Mouse (Mus musculus): ENCODE results near the gene BC030499.

The BC030499 gene

GRCm38 (mm10) chr11:78305272-78305671, 14.6 kb downstream of the BC030499 start:
- in situ Hi-C loops (cut with MboI) = no loop called here

- in situ Hi-C loops (cut with MboI) = no loop called here
These were observed 20.3 kb downstream of the BC030499 start for GRCm38 (mm10) chr11:78310861-78311511.

GRCm38 (mm10) chr11:78313662-78314061, 23.0 kb downstream of the BC030499 start:
- in situ Hi-C loops (cut with MboI) = no loop called here

GRCm38 (mm10) chr11:78318411-78318810, 27.8 kb downstream of the BC030499 start:
- in situ Hi-C loops (cut with MboI) = no loop called here

DNA sequence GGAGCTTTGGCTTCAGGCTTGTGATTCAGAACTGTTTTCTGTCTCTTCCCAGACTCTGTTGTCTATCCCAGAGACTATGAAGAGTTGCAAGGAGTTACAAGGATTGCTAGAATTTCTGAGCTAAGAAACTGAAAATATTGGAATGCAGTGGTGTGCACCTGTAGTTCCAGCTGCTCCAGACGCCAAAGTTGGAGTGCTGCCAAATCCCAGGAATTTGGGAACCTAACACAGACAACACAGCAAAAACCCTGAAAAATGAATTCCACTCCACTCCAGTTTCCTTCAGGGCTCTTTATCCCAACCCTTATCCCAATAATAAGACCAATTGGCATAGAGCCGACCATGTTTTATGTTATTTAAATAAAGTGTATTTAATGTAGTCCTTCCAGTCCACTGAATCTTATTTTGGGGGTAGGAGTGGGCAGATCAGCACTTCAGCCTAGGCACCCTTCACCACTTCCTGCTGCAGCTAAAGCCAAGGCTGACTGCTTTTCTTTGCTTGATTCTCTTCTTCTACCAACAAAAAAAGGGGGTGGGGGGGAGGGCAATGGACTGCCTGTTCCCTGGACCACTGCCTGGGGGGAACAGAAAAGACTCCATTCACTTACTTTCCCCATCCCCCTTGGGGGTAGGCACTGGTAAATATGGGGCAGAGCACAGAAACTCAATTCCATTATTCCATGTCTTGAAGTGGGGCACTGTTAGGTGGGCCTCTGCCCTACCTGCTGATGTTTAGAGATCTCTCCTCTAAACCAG, 31.6 kb downstream of the BC030499 start:
- in situ Hi-C loops (cut with MboI) = no loop called here

DNA sequence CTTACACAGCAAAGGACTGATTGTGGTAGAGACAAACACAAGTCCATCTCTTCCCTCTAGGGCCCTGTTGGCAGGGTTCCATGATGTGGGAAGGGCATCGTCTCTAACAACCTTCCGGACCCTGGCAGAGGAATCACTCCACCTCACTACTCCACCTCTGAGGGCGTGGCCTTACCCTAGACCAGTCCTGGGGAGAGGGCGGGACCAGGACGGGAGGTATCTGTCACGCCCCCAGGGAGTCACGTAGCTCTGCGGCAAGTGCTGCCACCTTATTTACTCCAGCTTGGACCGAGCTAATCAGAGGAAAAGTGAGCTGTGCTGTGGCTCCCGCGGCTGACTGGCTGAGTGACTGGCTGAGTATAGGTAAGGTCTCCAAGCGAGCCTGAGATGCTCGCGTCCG, 32.2 kb downstream of the BC030499 start, which contains the start of gene Aldoc:
TSS of gene Aldoc (plus strand) at position 109 of the 400 bp plus-strand sequence.
- in situ Hi-C loops (cut with MboI) = no loop called here

DNA sequence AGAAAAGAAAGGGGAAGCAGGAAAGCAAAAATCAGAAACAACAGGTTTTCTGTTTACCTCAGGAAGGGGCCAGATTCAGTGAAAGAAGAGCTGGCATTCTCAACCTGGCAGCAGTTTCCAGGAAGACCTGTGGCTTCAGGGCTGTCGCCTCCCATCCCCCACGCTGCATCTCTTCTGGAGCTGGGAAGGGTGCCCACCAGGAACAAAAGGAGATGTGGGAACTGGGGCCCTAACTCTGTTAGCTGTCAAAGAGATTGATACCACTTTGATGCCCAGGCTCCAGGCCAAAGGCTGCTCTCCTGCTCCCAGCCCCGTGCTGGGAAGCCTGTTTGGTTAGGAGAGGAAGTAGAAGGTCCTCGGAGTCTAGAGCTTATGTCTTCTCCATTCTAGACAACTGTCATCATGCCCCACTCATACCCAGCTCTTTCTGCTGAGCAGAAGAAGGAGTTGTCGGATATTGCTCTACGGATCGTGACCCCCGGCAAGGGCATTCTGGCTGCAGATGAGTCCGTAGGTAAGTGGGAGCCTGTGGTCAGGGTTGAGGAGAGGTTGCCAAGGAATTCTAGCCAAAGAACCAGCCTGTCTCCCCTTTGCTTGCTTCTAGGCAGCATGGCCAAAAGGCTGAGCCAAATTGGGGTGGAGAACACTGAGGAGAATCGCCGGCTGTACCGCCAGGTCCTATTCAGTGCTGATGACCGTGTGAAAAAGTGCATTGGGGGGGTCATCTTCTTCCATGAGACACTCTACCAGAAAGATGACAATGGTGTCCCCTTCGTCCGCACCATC, 33.6 kb downstream of the BC030499 start:
- in situ Hi-C loops (cut with MboI) = no loop called here

DNA sequence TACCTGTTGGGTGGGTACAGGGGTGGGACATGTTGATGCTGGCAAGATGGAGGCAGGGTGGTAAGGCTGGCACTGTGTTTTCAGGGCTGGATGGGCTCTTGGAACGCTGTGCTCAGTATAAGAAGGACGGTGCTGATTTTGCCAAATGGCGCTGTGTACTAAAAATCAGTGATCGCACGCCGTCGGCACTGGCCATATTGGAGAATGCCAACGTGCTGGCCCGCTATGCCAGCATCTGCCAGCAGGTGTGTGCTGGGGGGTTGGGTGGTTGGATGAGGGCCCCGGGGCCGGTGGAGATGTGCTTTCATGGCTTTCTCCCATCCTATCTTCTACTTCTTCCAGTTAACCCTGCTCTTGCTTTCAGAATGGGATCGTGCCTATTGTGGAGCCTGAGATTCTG, 34.3 kb downstream of the BC030499 start:
- in situ Hi-C loops (cut with MboI) = no loop called here

- in situ Hi-C loops (cut with MboI) = no loop called here
These were observed 36.6 kb downstream of the BC030499 start for GRCm38 (mm10) chr11:78327215-78327614.

DNA sequence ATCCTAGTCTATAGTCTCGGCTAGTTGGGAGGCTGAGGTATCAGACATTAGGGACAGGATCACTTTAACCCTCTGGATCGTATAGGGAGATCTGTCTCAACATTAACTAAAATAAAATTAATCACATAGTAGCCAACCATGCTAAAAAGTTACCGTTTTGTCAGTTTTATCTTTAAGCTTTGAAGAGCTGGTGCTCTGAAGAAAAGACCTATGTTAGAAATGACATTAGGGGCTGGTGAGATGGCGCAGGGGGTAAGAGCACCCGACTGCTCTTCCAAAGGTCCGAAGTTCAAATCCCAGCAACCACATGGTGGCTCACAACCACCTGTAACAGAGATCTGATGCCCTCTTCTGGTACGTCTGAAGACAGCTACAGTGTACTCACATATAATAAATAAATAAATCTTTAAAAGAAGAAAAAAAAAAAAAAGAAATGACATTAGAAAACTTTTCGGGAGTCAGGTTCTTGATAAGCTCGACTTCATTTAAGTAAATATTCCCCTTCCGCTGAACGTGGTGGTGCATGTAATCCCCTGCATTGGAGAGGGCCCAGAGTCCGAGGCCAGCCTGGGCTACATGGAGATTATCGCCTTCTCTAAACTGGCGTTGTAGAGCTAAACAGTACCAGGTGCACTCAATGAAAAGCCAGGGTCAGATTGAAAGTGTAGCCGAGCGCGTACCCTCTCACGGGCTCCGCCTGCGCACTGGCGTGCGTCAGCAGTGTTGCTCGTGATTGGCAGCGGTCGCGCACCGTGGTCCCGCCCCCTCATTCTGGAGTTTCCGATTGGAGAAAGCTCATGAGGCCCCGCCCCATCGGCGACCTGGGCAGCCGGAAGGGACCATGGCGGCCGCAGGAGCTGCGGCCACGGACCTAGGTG, 37.2 kb downstream of the BC030499 start, which contains the start of gene Pigs:
TSS of gene Pigs (plus strand) at position 782 of the 878 bp plus-strand sequence.
- in situ Hi-C loops (cut with MboI) = no loop called here

- in situ Hi-C loops (cut with MboI) = no loop called here
These were observed 37.9 kb downstream of the BC030499 start for GRCm38 (mm10) chr11:78328512-78329056.

DNA sequence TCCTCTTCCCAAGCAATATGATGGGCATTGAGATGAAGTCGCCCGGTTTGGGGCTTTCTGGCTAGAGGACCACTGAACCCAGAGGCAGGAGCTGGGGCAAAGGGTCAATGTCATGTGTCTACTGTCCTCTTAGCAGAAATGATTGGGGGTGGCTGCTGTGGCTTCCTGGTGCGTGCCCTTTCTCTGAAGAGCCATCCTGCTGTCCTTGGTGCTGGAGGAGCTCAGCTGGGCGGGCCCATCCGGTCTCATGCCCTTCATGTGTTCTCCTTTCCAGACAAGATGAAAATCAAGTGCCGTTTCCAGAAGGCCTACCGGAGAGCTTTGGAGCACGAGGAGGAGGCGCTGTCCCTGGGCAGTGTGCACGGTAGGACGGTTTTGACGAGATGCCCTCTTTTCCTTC, 42.0 kb downstream of the BC030499 start:
- in situ Hi-C loops (cut with MboI) = no loop called here

DNA sequence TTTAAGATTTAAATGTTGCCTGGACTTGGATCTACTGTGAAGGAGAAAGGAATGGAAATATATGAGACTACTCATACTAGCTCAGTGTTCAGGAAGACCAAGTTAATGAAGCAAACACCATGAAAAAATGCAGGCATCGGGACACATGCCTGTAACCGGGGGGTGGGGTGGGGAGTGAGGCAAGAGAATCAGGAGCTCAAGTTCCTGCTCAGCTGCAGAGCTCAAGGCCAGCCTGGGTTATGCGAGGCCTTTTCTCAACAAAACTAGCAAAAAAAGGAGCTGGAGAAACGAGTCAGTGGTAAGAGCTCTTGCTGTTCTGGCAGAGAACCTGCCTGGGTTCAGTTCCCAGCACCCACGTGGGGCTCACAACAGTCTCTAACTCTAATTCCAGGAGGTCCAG, 43.4 kb downstream of the BC030499 start:
- in situ Hi-C loops (cut with MboI) = no loop called here

DNA sequence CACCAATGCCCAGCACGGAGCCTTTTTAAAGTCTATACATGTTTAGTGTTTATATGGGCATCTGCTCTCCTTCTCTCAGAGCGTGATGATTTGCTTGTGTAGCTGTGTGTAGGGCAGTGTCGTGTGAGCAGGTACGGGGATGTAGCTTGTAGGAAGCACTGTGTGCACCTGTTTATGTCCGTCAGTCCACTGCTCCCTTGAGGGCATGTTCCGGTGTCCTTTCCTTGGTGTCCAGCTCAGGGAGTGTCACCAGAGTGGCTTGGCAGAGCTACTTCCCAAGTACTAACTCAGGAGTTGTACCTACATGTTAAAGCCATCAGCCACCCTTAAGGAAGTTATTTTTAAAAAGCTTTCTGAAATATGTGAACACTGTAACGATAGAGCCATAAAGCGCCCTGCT, 46.4 kb downstream of the BC030499 start:
- in situ Hi-C loops (cut with MboI) = no loop called here

DNA sequence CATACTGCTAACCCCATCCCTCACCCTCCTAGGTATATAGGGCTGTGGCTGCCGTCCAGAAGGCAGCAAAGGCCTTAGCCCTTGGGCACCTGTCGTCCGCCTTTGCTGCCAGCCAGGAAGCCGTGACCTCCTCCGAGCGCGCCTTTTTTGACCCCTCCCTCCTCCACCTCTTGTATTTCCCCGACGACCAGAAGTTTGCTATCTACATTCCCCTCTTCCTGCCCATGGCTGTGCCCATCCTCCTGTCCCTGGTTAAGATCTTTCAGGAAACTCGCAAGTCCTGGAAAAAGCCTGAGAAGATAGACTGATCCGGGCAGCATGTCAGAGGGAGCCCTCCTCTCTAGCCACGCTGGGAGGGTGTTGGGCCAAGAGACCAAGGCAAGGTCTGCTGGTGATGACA, 51.1 kb downstream of the BC030499 start:
- in situ Hi-C loops (cut with MboI) = no loop called here

DNA sequence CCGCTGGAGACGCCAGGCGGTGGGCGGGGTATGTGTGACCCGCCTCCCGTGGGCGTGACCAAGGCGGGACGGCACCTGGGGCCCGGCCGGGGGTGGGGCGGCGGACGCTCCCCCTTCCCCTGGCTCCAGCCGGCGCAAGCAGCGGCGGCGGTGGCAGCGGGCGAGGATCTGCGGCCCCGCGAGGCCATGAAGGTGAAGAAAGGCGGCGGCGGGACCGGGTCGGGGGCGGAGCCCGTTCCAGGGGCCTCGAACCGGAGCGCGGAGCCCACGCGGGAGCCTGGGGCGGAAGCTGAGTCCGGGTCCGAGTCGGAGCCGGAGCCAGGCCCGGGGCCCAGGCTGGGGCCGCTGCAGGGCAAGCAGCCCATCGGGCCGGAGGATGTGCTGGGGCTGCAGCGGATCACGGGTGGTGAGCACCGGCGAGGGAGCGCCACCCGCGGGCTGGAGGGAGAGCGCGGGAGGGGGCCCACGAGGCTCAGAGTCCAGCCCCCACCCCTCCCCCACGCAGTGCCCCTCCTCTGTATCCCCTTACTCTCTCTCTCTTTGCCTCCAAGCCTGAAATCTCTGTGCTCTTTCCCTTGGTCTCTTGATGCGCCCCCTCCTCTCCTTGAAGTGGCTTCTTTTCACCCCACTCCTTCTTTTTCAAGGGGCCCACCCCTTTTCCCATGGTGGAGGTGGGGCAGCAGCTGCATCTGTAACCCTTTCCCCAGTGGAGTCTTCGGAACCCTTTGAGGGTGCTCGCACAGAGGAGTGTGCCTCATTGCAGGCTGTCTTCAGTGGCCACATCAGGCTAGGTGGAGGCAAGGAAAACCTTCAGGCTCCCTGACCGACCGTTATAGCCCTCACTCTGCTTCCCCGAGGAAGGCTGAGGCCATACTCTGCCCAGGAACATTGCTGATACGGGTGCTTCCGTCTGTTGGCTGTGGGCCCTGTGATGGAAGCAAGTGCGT, 53.0 kb downstream of the BC030499 start, which contains the start of gene Unc119:
TSS of gene Unc119 (plus strand) at position 102 of the 947 bp plus-strand sequence.
- in situ Hi-C loops (cut with MboI) = no loop called here

GRCm38 (mm10) chr11:78344328-78344889, 53.8 kb downstream of the BC030499 start:
- in situ Hi-C loops (cut with MboI) = no loop called here

DNA sequence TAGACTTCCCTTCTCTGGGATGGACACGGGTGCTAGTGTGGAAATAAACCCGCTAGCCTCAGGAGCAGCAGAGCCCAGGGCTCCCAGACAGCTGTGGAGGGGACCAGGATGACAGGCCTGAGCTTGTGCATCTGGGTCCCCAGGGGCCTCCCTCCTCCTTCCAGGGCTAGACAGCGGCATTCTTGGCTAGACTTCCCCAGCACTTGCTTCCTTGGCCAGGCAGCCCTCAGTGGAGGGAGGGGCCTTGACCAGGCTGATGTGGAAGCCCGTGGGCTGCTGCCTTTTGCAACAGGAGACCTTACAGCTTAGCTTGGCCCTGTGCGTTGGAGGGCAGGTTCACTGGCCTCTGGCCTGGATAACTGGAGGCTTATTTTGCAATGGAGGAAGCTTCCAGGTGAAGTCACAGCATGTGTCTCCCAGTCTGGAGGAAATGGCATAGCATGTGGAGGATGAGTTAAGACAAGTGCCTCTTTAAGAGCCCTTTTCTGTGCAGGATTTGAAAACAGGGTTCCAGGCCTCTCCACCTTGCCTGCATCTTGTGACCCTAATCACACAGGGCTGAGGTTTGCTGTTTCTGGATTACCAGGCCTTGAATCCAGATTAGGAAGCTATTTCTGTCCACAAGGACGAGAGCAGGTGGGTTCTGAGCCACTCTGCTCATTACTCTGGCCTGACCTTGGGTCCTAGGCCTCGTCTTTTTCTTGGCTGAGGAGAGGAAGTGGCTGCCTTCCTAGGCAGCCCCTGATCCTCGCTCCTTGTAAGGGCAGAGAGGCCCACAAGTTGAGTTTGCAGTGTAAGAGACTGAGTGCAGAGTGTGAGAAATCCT, 54.5 kb downstream of the BC030499 start:
- in situ Hi-C loops (cut with MboI) = no loop called here

GRCm38 (mm10) chr11:78345801-78346200, 55.2 kb downstream of the BC030499 start:
- in situ Hi-C loops (cut with MboI) = no loop called here
